Mouse (Mus musculus) small intestine, adult 2 months (tissue): ENCODE data around the gene Mxra8. TPM values are rescaled to one million over a fixed set of nuclear protein-coding genes. Genes with fewer than 3 reads are reported as not detected.

Source experiments
- H3K27ac ChIP-seq: fragments of 200-500 bp; 2 replicates; pipeline ENCODE4 v1.5.1; 2012; ENCODE audit warnings: low read depth, low read length, control low read depth, inconsistent platforms; ENCODE audit not compliant: insufficient read depth
- H3K27me3 ChIP-seq: fragments of 200-500 bp; 2 replicates; pipeline ENCODE4 v1.6.1; 2012; ENCODE audit warnings: mild to moderate bottlenecking, moderate library complexity, low read length, inconsistent platforms; ENCODE audit not compliant: control insufficient read depth, insufficient read depth
- H3K36me3 ChIP-seq: fragments of 200-500 bp; 2 replicates; pipeline ENCODE4 v1.6.1; 2012; ENCODE audit warnings: mild to moderate bottlenecking, low read length, control low read depth, inconsistent platforms; ENCODE audit not compliant: control insufficient read depth, insufficient read depth
- H3K4me1 ChIP-seq: fragments of 200-500 bp; 2 replicates; pipeline ENCODE4 v1.6.1; 2012; ENCODE audit warnings: low read length, inconsistent platforms, mixed read lengths; ENCODE audit not compliant: control insufficient read depth, insufficient read depth, insufficient read length
- H3K4me3 ChIP-seq: fragments of 200-500 bp; 2 replicates; pipeline ENCODE4 v1.5.1; 2012; ENCODE audit warnings: low read depth, mild to moderate bottlenecking, control low read depth, inconsistent platforms, low read length, moderate library complexity
- CTCF ChIP-seq: fragments of 200-500 bp; IDR thresholded peaks from 2 replicates; pipeline ENCODE4 v1.5.1; 2012; ENCODE audit warnings: low read depth, mild to moderate bottlenecking, control low read depth, inconsistent platforms, low read length, moderate library complexity, mixed read lengths; ENCODE audit not compliant: insufficient replicate concordance, insufficient read length; ENCODE audit errors: extremely low read depth
- POLR2A ChIP-seq: fragments of 200-500 bp; IDR thresholded peaks from 2 replicates; pipeline ENCODE4 v1.6.1; 2012; ENCODE audit warnings: low read depth, mild to moderate bottlenecking, control low read depth, inconsistent platforms, low read length, moderate library complexity
- WGBS: fragments of 180-500 bp; shearing (Covaris S2); methylation state at CpG from one replicate; pipeline ENCODE4 v1.1.7; 2018; 5-methylcytosine and 5-hydroxymethylcytosine counted together
- polyA plus RNA-seq: library from polyadenylated mRNA; depleted of rRNA; stranded (reverse); fragments of >200 nt; gene quantifications from 2 replicates; pipeline ENCODE4 v1.2.3, GENCODE M21; 2012

The Mxra8 gene
- polyA plus RNA-seq, 1 experiment = 98.1 TPM

DNA sequence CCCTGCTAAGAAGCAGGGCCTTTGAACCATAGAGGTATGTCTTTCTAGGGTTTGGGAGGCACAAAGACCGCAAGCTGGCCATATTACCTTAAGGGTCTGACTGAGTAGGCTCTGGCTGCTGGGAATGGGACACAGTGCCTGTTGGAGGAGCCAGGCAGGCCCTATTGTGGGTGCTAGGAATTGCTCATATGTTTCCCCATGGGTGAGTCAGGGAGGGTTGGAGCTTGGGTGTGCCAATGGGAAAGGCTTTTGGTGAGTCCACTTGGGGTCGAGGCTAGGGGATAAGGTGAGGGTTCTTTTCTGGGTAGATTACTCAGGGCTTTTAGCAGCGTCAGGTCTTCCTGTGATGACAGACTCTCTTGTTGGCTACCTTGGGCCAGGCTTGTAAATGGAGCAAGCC, 11.9 kb downstream of the Mxra8 start:
- H3K27ac ChIP-seq = no peak overlapping the region
- 72% methylated on average over 3 of the region's 3 CpGs for WGBS
- TF ChIP-seq CTCF = no peak
- no peak for TF ChIP-seq POLR2A
- H3K4me1 ChIP-seq = peaks cover 27% of the 10 kb centered on the region
- no peak overlapping the region for H3K4me3 ChIP-seq
- peaks cover 26% of the 10 kb centered on the region for H3K36me3 ChIP-seq
- no peaks in the 10 kb centered on the region for H3K27me3 ChIP-seq

DNA sequence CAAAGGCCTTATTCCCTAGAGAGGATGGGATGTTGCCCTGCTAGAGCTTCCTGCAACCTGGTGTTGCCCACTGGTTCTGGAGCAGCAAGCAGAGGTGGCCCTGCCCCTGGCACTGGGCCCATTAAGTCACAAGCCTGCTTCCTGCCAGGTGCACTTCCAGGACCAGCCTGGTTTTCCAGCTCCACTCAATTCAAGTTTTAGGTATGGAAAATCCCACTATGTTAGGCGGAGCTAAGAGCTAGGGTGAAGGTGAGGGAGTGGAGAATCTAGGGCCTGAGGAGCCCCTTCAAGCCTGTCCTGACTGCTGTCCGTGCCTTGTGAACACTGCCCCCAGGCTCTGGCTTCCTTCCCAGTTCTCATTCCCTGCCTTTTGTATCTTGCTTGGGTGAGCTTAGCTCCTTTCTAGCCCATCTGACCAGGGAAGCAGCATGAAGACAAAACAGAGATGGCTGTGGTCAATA, 12.5 kb downstream of the Mxra8 start:
- WGBS = 45% methylated on average over 2 of the region's 2 CpGs

DNA sequence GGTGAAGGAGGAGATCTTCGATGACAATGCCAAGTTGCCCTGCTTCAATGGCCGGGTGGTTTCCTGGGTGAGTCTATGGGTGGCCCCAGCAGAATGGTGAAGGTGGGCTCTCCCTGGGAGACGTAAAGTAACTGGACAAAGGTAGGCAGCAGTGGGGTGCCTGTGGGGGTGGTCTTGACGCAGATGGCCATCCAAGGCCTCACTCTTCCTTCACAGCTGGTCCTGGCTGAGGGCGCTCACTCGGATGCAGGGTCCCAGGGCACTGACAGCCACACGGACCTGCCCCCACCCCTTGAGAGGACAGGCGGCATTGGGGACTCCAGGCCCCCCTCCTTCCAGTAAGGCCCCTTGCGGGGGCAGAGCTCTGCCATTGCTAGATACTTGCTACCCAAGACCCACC, 13.9 kb downstream of the Mxra8 start:
- H3K4me3 ChIP-seq = no peak overlapping the region
- H3K36me3 ChIP-seq = peaks cover 40% of the 10 kb centered on the region
- H3K27me3 ChIP-seq = no peaks in the 10 kb centered on the region
- TF ChIP-seq POLR2A = no peak
- no peak for TF ChIP-seq CTCF
- H3K27ac ChIP-seq = no peak overlapping the region
- peaks cover 26% of the 10 kb centered on the region for H3K4me1 ChIP-seq
- 90% methylated on average over 9 of the region's 9 CpGs for WGBS

More for the DNA sequence above, 12.5 kb downstream of the Mxra8 start:
- H3K4me3 ChIP-seq = no peak overlapping the region
- no peak overlapping the region for H3K27ac ChIP-seq
- peaks cover 30% of the 10 kb centered on the region for H3K36me3 ChIP-seq
- no peaks in the 10 kb centered on the region for H3K27me3 ChIP-seq
- TF ChIP-seq CTCF = no peak
- no peak for TF ChIP-seq POLR2A
- H3K4me1 ChIP-seq = peaks cover 27% of the 10 kb centered on the region

DNA sequence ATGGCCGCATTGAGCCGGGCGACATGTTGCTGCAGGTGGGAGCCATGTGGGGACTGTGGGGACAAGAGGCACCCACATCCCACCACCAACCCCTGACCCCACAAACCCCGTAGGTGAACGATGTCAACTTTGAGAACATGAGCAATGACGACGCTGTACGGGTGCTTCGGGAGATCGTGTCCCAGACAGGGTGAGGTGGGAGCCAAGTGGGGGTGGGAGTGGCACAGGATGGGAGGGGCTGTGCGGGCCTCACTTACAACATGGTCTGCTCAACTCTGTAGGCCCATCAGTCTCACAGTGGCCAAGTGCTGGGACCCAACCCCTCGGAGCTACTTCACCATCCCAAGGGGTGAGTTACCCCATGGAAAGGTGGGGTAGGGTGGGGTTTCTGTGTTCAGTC, 15.5 kb downstream of the Mxra8 start:
- WGBS = 92% methylated on average over 12 of the region's 12 CpGs
- peaks cover 12% of the 10 kb centered on the region; the same call in 1 of the 2 replicates for H3K4me1 ChIP-seq
- peaks cover 48% of the 10 kb centered on the region for H3K36me3 ChIP-seq
- no peak overlapping the region for H3K4me3 ChIP-seq
- no peak for TF ChIP-seq CTCF
- TF ChIP-seq POLR2A = no peak
- H3K27ac ChIP-seq = no peak overlapping the region
- no peaks in the 10 kb centered on the region for H3K27me3 ChIP-seq

DNA sequence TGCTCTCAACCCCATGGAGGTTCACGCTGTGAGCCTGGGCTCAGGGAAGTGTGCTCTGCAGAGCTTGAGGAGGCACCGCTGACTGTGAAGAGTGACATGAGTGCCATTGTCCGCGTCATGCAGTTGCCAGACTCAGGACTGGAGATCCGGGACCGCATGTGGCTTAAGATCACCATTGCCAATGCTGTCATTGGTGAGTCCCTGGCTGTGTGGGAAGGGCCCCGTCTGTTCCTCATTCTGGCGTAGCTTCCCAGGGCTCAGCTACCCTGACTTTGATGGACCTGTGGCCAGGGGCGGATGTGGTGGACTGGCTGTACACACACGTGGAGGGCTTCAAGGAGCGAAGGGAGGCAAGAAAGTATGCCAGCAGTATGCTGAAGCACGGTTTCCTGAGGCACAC, 16.6 kb downstream of the Mxra8 start:
- Histone ChIP-seq H3K27me3 (no peaks in the 10 kb centered on the region), H3K27ac (no peak overlapping the region), H3K36me3 (peaks cover 52% of the 10 kb centered on the region), H3K4me3 (no peak overlapping the region), H3K4me1 (peaks cover 10% of the 10 kb centered on the region; the same call in 1 of the 2 replicates)
- no peak for TF ChIP-seq CTCF
- TF ChIP-seq POLR2A = no peak
- WGBS = 92% methylated on average over 12 of the region's 12 CpGs

DNA sequence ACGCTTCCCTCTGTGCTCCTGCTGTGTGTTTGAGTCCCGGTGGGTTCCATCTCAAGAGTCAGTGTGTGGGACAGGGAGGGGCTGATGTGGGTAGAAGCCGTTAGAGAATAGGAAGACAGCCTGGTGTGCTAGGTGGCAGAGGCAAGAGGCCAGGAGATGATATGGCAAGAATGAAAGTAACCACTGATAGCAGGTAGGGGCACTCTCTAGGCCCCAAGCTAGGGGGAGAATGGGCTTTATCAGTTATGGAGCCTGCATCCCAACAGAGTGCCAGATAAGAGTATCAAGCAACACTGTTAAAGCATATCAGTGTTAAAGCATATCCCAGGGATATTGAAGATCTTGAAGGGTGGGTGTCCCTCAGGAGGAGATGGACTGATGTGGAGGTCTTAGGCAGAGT, 17.4 kb downstream of the Mxra8 start:
- TF ChIP-seq CTCF (no peak), POLR2A (no peak)
- Histone ChIP-seq H3K4me1 (peaks cover 3% of the 10 kb centered on the region; the same call in 1 of the 2 replicates), H3K36me3 (peaks cover 52% of the 10 kb centered on the region), H3K27me3 (no peaks in the 10 kb centered on the region), H3K4me3 (no peak overlapping the region), H3K27ac (no peak overlapping the region)
- WGBS = 88% methylated on average over 3 of the region's 3 CpGs

DNA sequence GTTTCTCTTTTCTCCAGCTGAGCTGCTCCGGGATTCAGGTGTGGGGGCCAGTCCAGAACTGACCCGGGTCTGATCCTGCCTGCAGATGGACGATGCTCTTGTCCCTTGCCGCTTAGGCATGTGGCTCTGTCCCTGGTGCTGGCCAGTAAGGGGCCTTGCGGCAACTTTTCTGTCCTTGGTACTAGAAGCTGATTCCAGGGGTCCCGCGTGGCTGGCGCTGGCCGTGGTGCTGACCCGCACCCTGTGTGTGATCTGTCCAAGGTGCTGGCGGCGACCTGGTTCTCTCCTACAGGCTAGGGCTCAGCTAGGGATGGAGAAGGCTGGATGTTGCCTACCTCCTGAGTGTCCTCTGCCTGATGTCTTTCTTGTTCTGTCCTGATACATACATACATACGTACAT, 19.8 kb downstream of the Mxra8 start:
- no peak overlapping the region for H3K27ac ChIP-seq
- no peaks in the 10 kb centered on the region for H3K4me1 ChIP-seq
- WGBS = 41% methylated on average over 13 of the region's 13 CpGs
- no peak overlapping the region for H3K4me3 ChIP-seq
- peaks cover 48% of the 10 kb centered on the region for H3K36me3 ChIP-seq
- no peaks in the 10 kb centered on the region for H3K27me3 ChIP-seq
- TF ChIP-seq POLR2A (no peak), CTCF (no peak)
